In genomic region chr10:4334039-4334683, GRCm38 (mm10) we compare ENCODE assay signal across 8 mouse cellular contexts. TPM values are rescaled to one million over a fixed set of nuclear protein-coding genes. Genes with fewer than 3 reads are reported as not detected.
DNase-seq lines count a peak whose midpoint lies in the region; ATAC-seq and TF ChIP-seq lines count a peak whose summit lies in the region.

No protein-coding gene starts in this region.

- H3K4me1 ChIP-seq in embryonic facial prominence, embryonic 13.5 days: peaks cover 37% of the 10 kb centered on the region
- peaks cover 20% of the 10 kb centered on the region for H3K4me1 ChIP-seq in limb, embryonic 15.5 days
- H3K4me1 ChIP-seq in midbrain, postnatal 0 days (ENCODE audit: insufficient read depth, low read length): peaks cover 2% of the 10 kb centered on the region; the same call in 1 of the 2 replicates

- 0 out of 2 replicates have a peak overlapping the region, but pooled peaks have one; percentile 16 for H3K27ac ChIP-seq in embryonic facial prominence, embryonic 13.5 days
- peak overlapping the region; percentile 73 for H3K27ac ChIP-seq in limb, embryonic 15.5 days
- no peak overlapping the region for H3K27ac ChIP-seq in midbrain, postnatal 0 days (ENCODE audit: low read depth, low read length)

- DNase-seq in 3T3-L1 (ENCODE audit: low read depth, low spot score): peak; percentile 89
- peak; percentile 89 to 94 for DNase-seq in adrenal gland, postnatal 36 days
- peak; percentile 90 for DNase-seq in heart, adult 8-10 months (ENCODE audit: low spot score)
- peak; percentile 84 to 89 for DNase-seq in kidney, adult 8-10 months
- DNase-seq in midbrain, postnatal 0 days (ENCODE audit: low spot score): peak; percentile 48
- peak; percentile 85 to 87 for DNase-seq in spleen, postnatal 36 days (ENCODE audit: low spot score in 2 of 2)

- no peaks in the 10 kb centered on the region for H3K36me3 ChIP-seq in embryonic facial prominence, embryonic 13.5 days
- no peaks in the 10 kb centered on the region for H3K36me3 ChIP-seq in limb, embryonic 15.5 days
- no peaks in the 10 kb centered on the region for H3K36me3 ChIP-seq in midbrain, postnatal 0 days (ENCODE audit: insufficient read depth, low read length)

- WGBS in embryonic facial prominence, embryonic 13.5 days: 7% methylated on average over 27 of the region's 27 CpGs
- 5% methylated on average over 27 of the region's 27 CpGs for WGBS in limb, embryonic 15.5 days
- WGBS in midbrain, postnatal 0 days: 9% methylated on average over 27 of the region's 27 CpGs

- H3K9ac ChIP-seq in embryonic facial prominence, embryonic 13.5 days: peak overlapping the region; percentile 41; the same call in 1 of the 2 replicates
- H3K9ac ChIP-seq in limb, embryonic 15.5 days: no peak overlapping the region
- 0 out of 2 replicates have a peak overlapping the region, but pooled peaks have one; percentile 24 for H3K9ac ChIP-seq in midbrain, postnatal 0 days (replicated peaks; ENCODE audit: low read length, poor library complexity, severe bottlenecking)

- no peaks in the 10 kb centered on the region for H3K9me3 ChIP-seq in embryonic facial prominence, embryonic 13.5 days
- no peaks in the 10 kb centered on the region for H3K9me3 ChIP-seq in limb, embryonic 15.5 days
- H3K9me3 ChIP-seq in midbrain, postnatal 0 days (ENCODE audit: low read length): no peaks in the 10 kb centered on the region

- peak overlapping the region; percentile 42 for H3K4me3 ChIP-seq in embryonic facial prominence, embryonic 13.5 days
- H3K4me3 ChIP-seq in limb, embryonic 15.5 days: peak overlapping the region; percentile 42
- H3K4me3 ChIP-seq in midbrain, postnatal 0 days (ENCODE audit: low read depth, low read length): peak overlapping the region; percentile 36

- peak; percentile 68 for ATAC-seq in embryonic facial prominence, embryonic 13.5 days (ENCODE audit: insufficient number of reproducible peaks, insufficient read depth, low FRiP score, low TSS enrichment, low read depth)
- peak; percentile 88 for ATAC-seq in limb, embryonic 15.5 days (ENCODE audit: insufficient number of reproducible peaks, low FRiP score, low TSS enrichment, low read depth)
- peak; percentile 44; the same call in 1 of the 2 replicates for ATAC-seq in midbrain, postnatal 0 days (ENCODE audit: low FRiP score)

- H3K4me2 ChIP-seq in embryonic facial prominence, embryonic 13.5 days: peak overlapping the region; percentile 72
- H3K4me2 ChIP-seq in limb, embryonic 15.5 days: peak overlapping the region; percentile 68
- peak overlapping the region; percentile 71 for H3K4me2 ChIP-seq in midbrain, postnatal 0 days (ENCODE audit: low read depth, low read length, poor library complexity, severe bottlenecking)

- H3K27me3 ChIP-seq in embryonic facial prominence, embryonic 13.5 days: peaks cover 14% of the 10 kb centered on the region
- no peaks in the 10 kb centered on the region for H3K27me3 ChIP-seq in limb, embryonic 15.5 days
- H3K27me3 ChIP-seq in midbrain, postnatal 0 days (ENCODE audit: insufficient read depth, low read length): no peaks in the 10 kb centered on the region

- no peak for TF ChIP-seq CTCF in midbrain, postnatal 0 days (IDR thresholded peaks at IDR 0.05)

RNA-seq across cellular contexts. Expression of gene Zbtb2, which starts 53.7 kb away (rescaled TPM):
- total RNA-seq in adrenal gland, postnatal 36 days (2021): 10 to 100 TPM; 11.8 to 12.1 TPM
- 15.3 and 15.5 TPM in 2 replicates for polyA plus RNA-seq in embryonic facial prominence, embryonic 13.5 days (2015; fragmentation: Nextera tagmentation; extraction: Ambion mirVana)
- 1 to 10 TPM; 5.4 to 6.9 (median 5.7) TPM for total RNA-seq in heart, adult 8-10 months (2022)
- 12.5 and 13.4 TPM in 2 replicates for polyA plus RNA-seq in limb, embryonic 15.5 days (2015; fragmentation: Nextera tagmentation; extraction: Ambion mirVana)
- total RNA-seq in midbrain, postnatal 0 days (2014; rRNA removed): 17.7 and 18.5 TPM in 2 replicates
- polyA plus RNA-seq in midbrain, postnatal 0 days (2015; fragmentation: Nextera tagmentation; extraction: Ambion mirVana): 12.0 and 14.8 TPM in 2 replicates
